Mouse (Mus musculus): ENCODE results near the gene Hdac9.

GRCm38 (mm10) chr12:34312113-34312719, 604.7 kb downstream of the Hdac9 start:
- TF ChIP-seq GATA1 (IDR thresholded peaks at IDR 0.05; ENCODE audit: low read length): no peak
- TF ChIP-seq TAL1 (IDR thresholded peaks at IDR 0.05; ENCODE audit: low read length): no peak
